Mouse (Mus musculus): ENCODE data around the gene Nostrin.
A peak's percentile ranks its signal among the peaks of the same experiment; 100 is the strongest.

Nostrin gene

GRCm38 (mm10) chr2:69191059-69191458, 55.5 kb downstream of the Nostrin start:
- DNase-seq (ENCODE audit: extremely low read depth, low read depth), result no peak

GRCm38 (mm10) chr2:69193555-69193954, 58.0 kb downstream of the Nostrin start:
- DNase-seq (ENCODE audit: extremely low read depth, low read depth), result no peak

- DNase-seq (ENCODE audit: extremely low read depth, low read depth), result no peak
Observed at GRCm38 (mm10) chr2:69205185-69205584, 69.6 kb downstream of the Nostrin start.

- peak; percentile 95 for DNase-seq (ENCODE audit: extremely low read depth, low read depth)
Observed at GRCm38 (mm10) chr2:69205791-69206351, 70.3 kb downstream of the Nostrin start, which contains the start of gene Spc25. Gene Spc25 (minus strand): TSS chr2:69206194.

GRCm38 (mm10) chr2:69206523-69206922, 70.9 kb downstream of the Nostrin start:
- DNase-seq (ENCODE audit: extremely low read depth, low read depth), result peak; percentile 38

- DNase-seq (ENCODE audit: extremely low read depth, low read depth), result no peak
Observed at GRCm38 (mm10) chr2:69209684-69210083, 74.1 kb downstream of the Nostrin start.

GRCm38 (mm10) chr2:69210773-69211172, 75.2 kb downstream of the Nostrin start, which contains the start of gene G6pc2:
Gene G6pc2 (plus strand): TSS chr2:69211073.
- no peak for DNase-seq (ENCODE audit: extremely low read depth, low read depth)

- no peak for DNase-seq (ENCODE audit: extremely low read depth, low read depth)
Observed at GRCm38 (mm10) chr2:69212652-69213051, 77.1 kb downstream of the Nostrin start.

- DNase-seq (ENCODE audit: extremely low read depth, low read depth), result no peak
Observed at GRCm38 (mm10) chr2:69215242-69215641, 79.6 kb downstream of the Nostrin start.

GRCm38 (mm10) chr2:69221868-69222416, 86.3 kb downstream of the Nostrin start:
- no peak for DNase-seq (ENCODE audit: extremely low read depth, low read depth)

GRCm38 (mm10) chr2:69222815-69223214, 87.2 kb downstream of the Nostrin start:
- DNase-seq (ENCODE audit: extremely low read depth, low read depth), result no peak

- no peak for DNase-seq (ENCODE audit: extremely low read depth, low read depth)
Observed at GRCm38 (mm10) chr2:69224724-69225123, 89.1 kb downstream of the Nostrin start.

GRCm38 (mm10) chr2:69226876-69227275, 91.3 kb downstream of the Nostrin start:
- DNase-seq (ENCODE audit: extremely low read depth, low read depth), result no peak

GRCm38 (mm10) chr2:69228635-69229034, 93.0 kb downstream of the Nostrin start:
- DNase-seq (ENCODE audit: extremely low read depth, low read depth), result no peak

GRCm38 (mm10) chr2:69230137-69230536, 94.5 kb downstream of the Nostrin start:
- DNase-seq (ENCODE audit: extremely low read depth, low read depth), result no peak

GRCm38 (mm10) chr2:69232101-69232500, 96.5 kb downstream of the Nostrin start:
- DNase-seq (ENCODE audit: extremely low read depth, low read depth), result peak; percentile 19

- DNase-seq (ENCODE audit: extremely low read depth, low read depth), result no peak
Observed at GRCm38 (mm10) chr2:69234976-69235678, 99.5 kb downstream of the Nostrin start.

Measured in MEL-GATA-1-ER (cell line).